Mouse (Mus musculus) lung, postnatal 14 days (tissue): ENCODE results near the gene Heatr5b.
"Not testable (repeated sequence)": the region's sequence is repeated elsewhere in the genome, so short reads cannot be mapped to it uniquely, and the experiment has no call there.

Experiments
- DNase-seq: peaks from one replicate; pipeline ENCODE4 v3.0.0; 2021

Gene Heatr5b

DNA sequence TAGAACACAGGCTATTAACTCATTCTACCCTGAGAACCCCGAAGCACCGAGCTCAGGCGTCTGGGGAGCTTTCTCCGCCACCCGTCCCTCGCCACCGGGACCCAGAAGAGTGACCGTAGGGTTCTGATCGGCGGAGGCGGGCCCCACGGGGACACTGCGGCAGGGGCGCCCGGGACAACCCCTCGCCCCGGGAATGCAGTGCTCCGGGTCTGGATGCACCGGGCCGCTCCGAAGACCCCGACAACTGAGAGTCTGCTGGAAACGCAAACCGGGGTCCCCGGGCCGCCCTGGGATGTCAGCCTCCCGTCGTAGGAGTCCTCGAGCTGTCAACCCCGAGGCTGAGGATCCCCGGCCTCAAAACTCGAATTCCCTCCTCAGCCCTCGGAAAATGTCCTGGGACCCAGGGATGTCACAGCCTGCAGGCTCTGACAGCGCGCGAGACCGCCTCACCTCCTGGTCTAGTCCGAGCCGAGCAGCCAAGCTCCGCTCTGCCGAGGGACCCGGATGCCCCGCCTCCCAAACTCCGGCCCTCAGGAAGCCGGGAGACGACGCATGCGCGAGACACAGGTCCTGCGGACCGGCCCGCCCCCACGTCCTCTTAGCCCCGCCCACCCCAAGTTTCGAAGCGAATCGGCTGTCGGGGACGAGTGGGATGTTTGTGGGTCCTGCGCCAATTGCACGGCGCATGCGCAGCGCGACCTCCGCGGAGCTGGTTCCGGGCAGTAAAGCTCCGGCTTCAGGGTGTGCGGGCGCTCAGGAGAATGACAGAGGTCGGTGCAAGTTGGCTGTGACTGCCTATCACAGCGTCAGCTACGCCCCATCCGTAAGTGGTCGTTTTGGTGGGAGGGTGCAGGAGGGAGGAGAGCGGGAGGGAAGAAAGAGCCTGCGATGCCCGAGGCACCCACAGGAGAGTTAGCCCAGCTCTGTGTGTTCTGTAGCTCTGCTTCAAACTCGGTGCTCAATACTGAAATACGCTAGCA lies at the start of gene Heatr5b, which contains the start of gene Gpatch11:
TSS of gene Heatr5b (minus strand) at position 509 of the 980 bp plus-strand sequence.
TSS of gene Gpatch11 (plus strand) at position 712 of the 980 bp plus-strand sequence.
- peak; percentile 99 for DNase-seq

DNA sequence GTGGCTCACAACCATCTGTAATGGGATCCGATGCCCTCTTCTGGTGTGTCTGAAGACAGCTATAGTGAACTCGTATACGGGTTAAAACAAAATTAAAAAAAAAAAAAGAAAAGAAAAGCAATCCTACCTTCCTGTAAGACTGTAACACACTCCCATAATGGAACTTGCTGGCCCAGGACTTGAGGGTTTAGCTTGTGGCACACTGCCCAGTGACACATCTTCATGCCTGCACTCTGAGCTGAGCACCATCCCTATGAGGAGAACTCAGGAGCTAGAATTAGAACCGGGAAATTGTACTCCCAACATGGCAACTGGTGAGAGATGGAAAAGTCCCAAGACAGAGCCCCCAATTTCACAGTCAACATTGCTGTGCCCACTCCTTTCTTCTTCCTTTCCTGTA lies 48.1 kb upstream of the Heatr5b start:
- DNase-seq = no peak

DNA sequence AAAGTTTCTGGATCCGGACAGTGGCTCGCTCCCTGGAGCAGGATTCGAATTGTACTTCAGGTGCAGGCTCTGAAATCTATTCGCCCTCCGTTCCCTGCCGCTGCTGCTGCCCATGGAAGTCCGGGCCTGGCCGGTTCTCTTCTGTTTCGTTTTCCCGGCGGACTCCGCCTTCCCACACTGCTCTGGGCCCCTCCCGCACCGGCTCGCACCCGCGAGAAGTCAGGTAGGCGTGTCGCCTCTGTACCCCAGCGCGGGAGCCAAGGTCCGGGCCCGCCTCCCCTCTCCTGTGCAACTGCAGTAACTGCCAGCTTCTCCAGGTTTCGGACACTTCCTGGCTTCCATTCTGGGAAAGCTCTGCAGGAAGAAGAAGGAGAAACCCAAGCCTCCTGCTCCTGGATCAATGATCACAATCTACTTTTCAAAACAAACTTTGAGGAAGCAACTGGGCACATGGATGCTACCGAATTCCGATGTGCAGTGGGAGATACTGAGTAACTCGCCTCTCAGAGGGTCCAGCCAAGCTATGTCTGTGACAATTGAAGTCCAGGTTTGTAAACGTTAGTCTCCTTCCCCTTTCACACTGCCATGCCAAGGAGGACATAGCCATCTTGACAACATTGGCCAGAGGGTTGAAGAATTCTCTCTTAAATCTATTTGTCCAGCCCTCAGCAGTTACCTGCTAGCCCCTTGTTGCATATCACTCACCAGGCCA lies 47.4 kb upstream of the Heatr5b start, which contains the start of gene Eif2ak2:
TSS of gene Eif2ak2 (minus strand) at position 173 of the 712 bp plus-strand sequence.
- peak; percentile 84 for DNase-seq

DNA sequence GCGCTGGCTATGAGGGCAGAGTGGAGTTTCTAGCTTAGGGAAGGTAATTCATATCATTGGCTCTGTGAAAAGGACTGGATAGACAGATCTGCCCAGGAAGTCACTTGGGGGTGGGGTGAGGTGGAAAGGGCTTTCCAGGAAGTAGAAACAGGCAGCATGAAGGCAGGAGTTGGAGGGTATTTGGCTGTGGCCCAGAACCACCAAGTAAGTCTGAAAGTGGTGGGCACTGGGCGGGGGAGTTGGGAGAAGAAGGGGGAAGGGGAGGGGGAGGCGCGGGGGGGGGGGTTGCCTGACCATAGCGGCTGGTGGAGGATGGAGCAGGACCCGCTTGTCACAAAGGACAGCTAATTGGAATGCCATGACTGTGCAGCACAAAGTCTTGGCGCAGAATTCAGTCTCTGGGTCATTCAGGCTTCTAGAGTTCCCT lies 46.7 kb upstream of the Heatr5b start:
- DNase-seq = peak; percentile 2

DNA sequence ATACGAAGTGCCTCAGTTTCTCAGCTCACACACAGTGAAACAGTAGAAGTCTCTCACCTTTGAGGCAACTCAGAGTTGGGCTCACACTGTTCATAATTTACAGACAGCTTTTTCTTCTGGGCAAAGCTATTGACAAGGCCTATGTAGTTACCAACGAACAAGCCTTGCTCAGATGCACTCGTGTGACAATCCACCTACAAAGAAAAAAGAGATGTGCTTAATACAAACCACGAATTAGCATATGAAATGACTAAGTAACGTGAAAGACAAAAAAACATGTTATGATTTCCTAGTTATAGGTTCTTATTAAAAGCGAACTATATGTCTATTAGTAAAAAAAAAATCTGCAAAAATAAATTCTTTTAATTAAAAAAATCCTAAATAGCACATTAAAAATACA lies 38.7 kb upstream of the Heatr5b start:
- no peak for DNase-seq

DNA sequence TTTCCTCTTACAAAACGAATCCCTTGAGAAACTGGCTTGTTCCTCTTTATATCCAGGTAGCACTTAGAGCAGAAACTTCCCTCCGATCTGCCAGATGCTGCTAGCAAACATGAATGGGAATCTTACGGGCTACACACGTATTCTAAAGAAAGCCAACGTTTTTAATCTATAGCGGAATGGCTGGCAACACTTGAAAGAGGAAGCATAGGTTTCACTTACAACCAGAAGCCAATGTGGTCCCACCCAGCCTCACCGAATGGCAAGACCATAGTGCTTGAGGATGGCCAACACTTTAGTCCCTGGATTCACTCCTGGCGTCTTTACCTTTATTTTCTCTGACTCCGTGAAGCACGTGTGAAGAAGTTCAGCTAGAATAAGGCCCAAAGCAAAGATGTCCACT lies 21.1 kb upstream of the Heatr5b start:
- no peak for DNase-seq

DNA sequence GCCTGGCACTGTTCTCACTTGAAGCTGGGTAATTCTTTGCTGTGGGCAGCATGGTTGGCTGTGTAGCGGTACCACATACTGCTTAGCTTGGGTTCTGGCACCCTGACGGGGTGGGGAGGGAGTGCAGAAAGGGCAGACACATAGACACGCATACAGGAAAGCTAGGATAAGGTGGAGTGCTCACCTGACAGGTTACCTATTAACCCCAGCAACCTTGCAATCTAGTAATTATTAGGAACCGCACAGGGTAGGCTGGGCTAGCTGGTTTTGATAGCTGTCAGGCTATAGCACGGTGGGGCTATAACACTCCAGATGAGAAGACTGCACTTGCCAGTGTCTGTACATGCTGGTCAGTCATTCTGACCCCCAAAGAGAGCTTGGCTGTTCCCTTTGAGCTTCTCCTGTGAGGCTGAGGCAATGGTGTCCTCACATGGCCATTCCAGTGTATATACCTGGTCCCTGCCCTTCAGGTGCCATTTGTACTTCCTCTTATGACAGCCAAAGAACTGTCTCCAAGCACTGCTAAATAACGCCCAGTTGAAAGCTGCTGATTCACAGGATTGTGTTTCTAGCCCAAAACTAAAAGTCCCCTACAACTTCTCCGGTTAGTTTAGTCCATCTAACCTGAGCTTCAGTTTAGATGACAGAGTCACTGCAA lies 7.2 kb upstream of the Heatr5b start:
- no peak for DNase-seq

DNA sequence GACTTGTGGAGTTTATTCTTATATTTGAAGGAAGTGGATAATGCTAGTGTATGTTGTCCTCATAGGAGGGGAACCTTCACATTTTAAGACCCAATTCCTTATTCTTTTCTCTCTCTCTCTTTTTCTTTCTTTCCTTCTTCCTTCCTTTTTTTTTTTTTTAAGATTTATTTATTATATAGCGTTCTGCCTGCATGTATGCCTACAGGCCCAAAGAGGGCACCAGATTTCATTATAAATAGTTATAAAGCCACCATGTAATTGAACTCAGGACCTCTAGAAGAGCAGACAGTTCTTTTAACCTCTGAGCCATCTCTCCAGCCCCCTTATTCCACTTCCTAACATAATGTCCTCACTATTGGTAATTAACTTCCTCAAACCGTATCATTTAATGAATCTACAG lies 892 bp upstream of the Heatr5b start:
- no peak for DNase-seq

DNA sequence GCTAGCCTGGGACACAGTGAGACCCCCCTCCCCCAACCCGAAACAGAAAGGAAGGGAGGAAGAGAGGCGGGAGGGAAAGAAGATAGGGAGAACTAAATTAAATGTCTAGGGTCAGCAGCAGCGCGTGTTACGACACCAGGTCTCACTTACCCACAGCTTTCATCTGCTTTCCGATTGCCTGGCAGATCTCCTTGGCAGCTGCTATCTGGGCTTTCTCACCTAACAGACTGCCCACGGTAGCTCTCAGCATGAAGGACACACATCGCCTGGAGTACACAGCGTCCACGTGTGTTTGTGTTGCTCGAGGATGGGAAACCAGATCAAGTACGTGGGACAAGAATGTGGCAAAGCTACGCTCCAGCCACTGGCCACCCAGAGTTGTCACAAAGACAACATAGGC lies 10.8 kb downstream of the Heatr5b start:
- no peak for DNase-seq

DNA sequence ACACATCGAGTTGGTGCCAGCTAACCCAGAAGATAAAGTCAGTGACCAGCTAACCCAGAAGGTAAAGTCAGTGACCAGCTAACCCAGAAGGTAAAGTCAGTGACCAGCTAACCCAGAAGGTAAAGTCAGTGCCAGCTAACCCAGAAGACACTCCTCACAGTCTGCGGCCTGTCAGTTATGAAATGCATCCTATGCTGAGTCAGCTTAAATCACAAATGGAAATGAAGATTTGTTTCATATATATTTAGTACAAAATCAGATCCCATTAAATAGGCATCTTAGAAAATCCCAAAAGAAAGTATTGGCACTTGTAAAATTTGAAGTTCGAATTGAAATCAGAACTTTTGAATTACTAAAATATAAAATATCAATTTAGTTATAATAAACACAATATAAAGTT lies 25.6 kb downstream of the Heatr5b start:
- no peak for DNase-seq

DNA sequence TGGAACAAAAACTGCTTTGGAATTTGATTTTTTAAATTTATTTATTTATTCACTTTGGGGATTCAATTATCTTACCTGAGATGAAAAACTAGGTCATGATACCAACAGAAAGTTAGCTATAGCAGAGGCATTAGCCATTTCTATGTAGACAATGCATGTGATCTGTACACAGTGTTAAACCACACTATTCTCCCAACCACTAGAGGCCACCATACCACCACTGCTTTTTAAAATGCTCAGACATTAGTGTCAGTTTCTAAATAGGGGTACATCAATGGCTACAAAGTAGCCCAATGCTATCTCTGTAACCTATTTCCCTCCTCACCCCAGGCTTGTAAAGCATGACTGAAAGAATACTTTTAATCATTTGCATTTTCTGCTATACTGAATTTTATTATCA lies 26.1 kb downstream of the Heatr5b start:
- no peak for DNase-seq

DNA sequence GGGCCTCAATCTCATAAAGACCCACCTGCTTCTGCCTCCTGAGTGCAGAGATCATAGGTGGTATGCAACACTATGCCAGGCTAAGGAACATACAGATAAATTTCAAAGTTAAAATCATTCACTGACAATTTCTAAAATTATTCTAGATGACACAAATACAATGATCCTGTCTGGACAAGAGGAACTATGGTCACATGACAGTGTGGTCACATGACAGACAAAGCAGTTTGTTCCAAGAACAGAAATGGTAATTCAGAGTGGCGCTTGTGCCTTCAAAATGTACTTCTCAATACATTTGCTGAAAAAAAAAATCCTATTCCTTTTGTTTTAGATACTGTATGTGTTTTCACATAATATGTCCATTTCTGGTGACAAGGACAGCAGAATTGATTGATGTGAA lies 37.9 kb downstream of the Heatr5b start:
- DNase-seq = no peak

DNA sequence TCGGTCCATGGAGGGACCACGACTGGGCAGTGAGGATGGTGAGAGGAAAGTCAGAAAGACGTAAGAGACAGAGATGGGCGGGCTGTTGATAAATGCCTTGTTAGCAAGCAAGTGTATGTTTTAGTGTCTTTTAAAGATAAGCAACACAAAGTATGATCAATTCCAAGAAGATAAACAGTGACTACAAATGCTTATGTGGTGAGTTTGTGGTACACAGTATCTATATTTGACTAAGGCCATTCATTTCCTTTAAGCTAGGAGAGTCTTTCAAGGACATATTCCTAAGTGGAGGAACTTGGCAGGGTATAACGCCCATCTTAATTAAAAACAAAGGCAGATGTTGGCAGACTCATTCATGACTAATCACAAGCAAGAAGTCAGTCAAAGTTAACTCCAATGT lies 40.8 kb downstream of the Heatr5b start:
- no peak for DNase-seq

DNA sequence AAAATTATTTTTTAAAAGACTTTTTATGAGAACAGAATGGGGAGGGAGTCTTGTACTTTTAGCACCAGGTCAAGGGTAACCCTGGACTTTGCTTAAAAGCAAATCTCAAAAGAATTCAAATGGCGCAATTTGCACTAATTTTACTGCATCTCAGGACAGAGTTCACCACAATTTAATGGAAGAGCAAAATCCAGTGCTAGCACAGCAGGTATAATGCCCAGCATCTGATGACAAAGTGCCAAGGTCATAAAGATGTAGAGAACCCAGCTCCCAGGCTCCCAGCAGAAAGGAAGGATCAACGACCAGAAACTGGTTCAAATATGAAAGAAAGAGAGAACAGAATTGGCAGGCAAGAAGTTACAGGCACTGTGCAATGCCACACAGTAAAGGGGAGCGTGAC lies 43.0 kb downstream of the Heatr5b start:
- DNase-seq = no peak

DNA sequence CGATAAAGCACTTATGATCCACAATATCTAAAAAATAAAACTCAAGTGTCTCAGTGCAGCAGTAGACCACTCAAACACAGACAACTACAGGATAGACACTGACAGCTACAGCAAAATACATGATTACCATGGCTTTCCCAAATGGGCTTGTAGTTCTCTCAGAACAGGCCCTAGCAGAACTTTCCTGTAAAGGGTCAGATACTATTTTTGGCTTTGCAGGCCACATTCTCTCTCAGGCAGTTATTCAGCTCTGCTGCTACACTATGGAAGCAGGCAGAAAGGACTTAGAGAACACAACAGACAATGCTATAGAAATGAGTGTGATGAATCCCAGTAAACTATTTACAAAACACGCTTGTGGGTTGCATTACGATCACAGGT lies 43.5 kb downstream of the Heatr5b start:
- DNase-seq = no peak

DNA sequence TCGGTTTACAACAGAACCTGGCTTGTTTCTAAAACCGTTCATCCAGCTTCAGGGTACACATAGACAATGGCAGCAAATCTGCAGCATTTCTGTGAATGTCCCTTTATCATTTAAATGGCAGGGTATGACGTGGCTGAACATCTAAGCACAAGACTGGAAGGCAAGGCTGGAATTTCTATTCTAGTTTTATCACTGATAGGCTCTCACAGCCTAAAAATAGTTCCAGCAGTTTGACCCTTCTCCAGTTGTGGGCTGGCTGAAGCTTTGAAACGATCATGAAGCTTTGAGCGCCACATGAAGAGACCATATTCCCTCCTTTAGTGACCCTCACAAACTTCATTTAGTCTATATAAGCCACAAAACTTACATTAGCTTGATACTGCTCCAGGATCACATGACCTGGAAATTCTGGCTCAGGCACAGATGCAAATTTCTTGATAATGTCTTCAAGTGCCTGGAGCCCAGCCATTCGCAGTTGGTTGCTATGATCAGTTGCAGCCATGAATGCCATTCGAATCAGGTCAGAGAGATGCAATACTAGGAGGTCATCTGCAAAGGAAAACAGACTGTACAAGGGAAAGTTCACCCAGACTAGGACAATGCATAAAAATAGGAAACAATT lies 44.0 kb downstream of the Heatr5b start:
- DNase-seq = no peak

DNA sequence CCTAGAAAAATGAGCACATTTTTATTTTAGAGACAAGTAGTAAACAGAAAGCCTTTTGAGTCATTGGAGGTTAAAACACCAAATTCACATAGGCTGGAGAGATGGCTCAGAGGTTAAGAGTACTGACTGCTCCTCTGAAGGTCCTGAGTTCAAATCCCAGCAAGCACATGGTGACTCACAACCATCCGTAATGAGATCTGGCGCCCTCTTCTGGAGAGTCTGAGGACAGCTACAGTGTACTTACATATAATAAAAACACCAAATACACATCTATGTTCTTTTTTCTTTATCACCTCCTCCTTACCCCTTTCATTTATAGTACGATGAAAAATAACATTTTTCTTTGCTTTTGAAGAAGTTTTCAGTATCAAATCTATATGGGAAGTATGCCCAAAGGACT lies 46.9 kb downstream of the Heatr5b start:
- DNase-seq = not testable (repeated sequence)

DNA sequence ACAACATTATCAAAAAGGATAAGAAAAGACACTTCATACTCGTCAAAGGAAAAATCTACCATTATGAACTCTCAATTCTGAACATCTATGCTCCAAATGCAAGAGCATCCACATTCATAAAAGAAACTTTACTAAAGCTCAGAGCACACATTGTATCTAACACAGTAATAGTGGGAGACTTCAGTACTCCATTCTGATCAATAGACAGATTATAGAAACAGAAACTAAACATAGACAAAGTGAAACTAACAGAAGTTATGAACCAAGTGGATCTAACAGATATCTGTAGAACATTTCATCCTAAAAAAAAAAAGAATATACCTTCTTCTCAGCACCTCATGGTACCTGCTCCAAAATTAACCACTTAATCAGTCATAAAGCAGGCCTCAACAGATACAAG lies 56.4 kb downstream of the Heatr5b start:
- DNase-seq = no peak

DNA sequence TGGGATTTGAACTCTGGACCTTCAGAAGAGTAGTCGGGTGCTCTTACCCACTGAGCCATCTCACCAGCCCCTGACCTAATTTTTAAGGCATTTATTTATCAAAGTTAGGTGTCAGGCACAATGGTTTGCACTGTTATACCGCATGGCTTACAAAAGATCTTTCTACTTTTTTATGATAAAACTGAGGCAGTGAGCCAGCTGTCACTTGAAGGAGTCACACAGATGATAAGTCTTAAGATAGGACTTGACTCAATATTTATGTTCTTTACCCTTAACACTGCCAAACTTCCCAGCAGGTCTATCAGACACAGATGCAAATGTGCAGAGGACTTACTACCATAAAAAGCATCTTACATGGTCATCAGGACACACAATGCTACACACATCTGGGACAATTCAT lies 62.8 kb downstream of the Heatr5b start:
- no peak for DNase-seq

DNA sequence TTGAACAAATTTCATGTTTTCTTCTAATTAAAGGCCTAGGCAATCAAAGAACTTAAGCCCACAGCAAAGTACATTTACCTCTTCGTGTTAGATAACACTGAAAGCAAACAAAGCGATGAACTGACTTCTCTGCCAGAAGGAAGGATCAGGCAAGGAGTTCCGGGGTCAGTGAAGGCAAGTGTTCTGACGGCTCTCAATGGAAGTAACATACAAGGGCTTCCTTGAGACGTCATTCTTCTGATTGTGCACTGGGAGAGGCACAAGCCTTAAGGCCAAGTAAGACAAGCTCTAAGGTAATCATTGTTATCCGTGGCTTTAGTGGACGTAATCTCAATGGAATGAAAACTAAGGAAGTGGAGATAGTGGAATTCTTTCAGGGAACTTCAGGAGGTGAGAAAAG lies 64.2 kb downstream of the Heatr5b start:
- no peak for DNase-seq

DNA sequence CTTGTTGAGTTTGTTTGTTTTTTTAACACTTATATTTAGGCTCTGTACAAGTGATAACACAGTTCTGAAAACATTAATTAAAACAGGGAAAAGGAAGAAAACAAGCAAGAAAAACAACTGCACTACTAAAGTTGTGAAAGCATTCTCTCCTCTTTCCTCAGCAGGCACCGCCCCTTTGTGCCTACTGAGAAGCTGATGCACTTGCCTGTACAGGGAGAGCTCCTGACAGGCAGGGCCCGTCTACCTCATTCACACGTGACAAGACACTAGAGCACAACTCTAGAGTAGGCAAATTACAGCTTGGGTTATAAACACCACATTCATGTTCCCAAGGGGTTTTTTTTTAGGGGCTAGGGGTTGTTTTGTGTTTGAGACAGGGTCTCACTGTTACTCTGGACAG lies 65.8 kb downstream of the Heatr5b start:
- DNase-seq = no peak

DNA sequence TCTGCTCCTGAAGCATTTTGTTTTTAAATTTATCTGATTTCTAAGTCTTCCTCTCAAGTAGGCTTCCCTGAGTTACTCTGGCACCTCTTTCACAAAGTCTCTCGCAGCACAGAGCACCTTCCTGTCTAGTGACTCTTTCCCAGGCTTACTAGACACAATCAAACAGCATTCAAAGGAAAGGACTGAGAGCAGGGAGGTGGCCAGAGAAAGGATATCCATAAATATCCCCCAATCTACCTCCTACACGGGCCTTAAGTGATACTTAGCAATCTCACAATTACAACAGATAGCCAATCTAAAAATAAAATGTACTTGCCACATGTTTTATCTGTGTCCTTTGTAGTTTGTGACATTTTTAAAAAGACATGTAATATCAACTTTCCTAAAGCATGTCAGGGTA lies 66.2 kb downstream of the Heatr5b start:
- no peak for DNase-seq

DNA sequence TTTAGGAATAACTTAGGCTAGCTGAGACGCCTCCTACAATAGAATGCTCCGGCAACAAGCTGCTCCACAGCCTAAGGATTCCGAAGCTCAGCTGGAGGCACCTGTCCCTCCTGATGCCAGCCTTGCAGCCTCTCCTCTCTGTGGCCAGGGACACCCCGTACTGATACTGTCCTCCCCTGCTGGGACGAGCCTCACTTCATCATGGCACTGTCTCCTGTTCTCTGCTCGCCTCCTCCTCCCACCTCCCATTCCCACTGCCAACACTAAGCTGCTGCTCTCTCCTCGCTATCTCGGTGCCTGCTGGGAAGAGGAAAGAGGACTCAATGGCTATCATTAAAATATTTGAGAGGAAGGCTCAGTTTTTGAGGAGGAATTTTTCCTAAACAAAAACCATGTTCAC lies 67.6 kb downstream of the Heatr5b start:
- DNase-seq = no peak
